Mouse (Mus musculus) MEL (cell line): ENCODE results near the gene Fnbp4.

Source experiments
- CHD2 ChIP-seq: IDR thresholded peaks from 2 replicates; pipeline ENCODE4 v1.6.1; 2011; ENCODE audit warnings: low read length, improper control_type of control experiment
- CTCF ChIP-seq, 3 experiments: IDR thresholded peaks in 2 of 3; conservative IDR thresholded peaks in 1 of 3; 2 replicates each; pipeline ENCODE4 v1.5.1; 2011 to 2012; ENCODE audit warnings: low read length in 3 of 3, low read depth in 2 of 3, mild to moderate bottlenecking in 2 of 3, improper control_type of control experiment in 1 of 3, inconsistent platforms in 1 of 3, mixed read lengths in 1 of 3, moderate library complexity in 1 of 3; ENCODE audit not compliant: control insufficient read depth in 1 of 3, insufficient read depth in 1 of 3, poor library complexity in 1 of 3, severe bottlenecking in 1 of 3
- EP300 ChIP-seq, 2 experiments: IDR thresholded peaks; 2 replicates each; pipeline ENCODE4 v1.6.1; 2011; ENCODE audit warnings: improper control_type of control experiment in 2 of 2, low read length in 2 of 2, low read depth in 1 of 2, mild to moderate bottlenecking in 1 of 2
- MYC ChIP-seq: IDR thresholded peaks from 2 replicates; pipeline ENCODE4 v1.6.1; 2011; ENCODE audit warnings: low read depth, mild to moderate bottlenecking, low read length, improper control_type of control experiment, moderate library complexity
- NELFE ChIP-seq: IDR thresholded peaks from 2 replicates; pipeline ENCODE4 v1.6.1; 2011; ENCODE audit warnings: low read depth, low read length, improper control_type of control experiment
- POLR2A ChIP-seq, 2 experiments: IDR thresholded peaks; 2 replicates each; pipeline ENCODE4 v1.6.1; 2011 to 2012; ENCODE audit warnings: low read length in 2 of 2, mild to moderate bottlenecking in 2 of 2, control low read depth in 1 of 2, improper control_type of control experiment in 1 of 2, low read depth in 1 of 2, moderate library complexity in 1 of 2; ENCODE audit not compliant: control insufficient read depth in 1 of 2, insufficient read depth in 1 of 2, poor library complexity in 1 of 2
- TCF12 ChIP-seq: IDR thresholded peaks from 2 replicates; pipeline ENCODE4 v1.6.1; 2014; ENCODE audit warnings: low read depth, mild to moderate bottlenecking, inconsistent platforms, low read length, improper control_type of control experiment, moderate library complexity

DNA sequence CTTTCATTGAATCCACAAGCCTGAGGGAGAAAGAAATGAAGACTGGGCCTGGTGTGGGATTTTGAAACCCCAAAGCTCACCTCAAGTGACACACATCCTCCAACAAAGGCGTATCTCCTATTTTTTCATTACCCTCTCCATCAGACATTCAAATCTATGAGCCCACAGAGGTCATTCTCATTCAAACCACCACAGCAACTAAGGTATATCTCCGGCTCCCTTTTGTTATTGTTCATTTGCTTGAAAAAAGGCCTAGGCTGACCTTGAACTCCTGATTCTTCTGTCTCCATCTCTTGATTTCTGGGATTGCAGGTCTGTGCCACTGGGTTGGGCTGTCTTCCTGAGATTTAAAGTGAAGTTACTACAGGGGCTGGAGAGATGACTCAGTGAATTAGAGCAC is 77.8 kb downstream of the Fnbp4 start:
- TF ChIP-seq CTCF (IDR thresholded peaks at IDR 0.05 in 2 of 3, conservative IDR thresholded peaks at IDR 0.05 in 1 of 3; ENCODE audit: control insufficient read depth in 1 of 3, insufficient read depth in 1 of 3, low read depth in 2 of 3, low read length in 3 of 3, poor library complexity in 1 of 3, severe bottlenecking in 1 of 3): no peak
- no peak for TF ChIP-seq CHD2
- no peak for TF ChIP-seq NELFE
- no peak for TF ChIP-seq TCF12
- TF ChIP-seq EP300 (IDR thresholded peaks at IDR 0.05; ENCODE audit: low read depth in 1 of 2, low read length in 2 of 2): no peak
- no peak for TF ChIP-seq POLR2A (IDR thresholded peaks at IDR 0.05; ENCODE audit: control insufficient read depth in 1 of 2, insufficient read depth in 1 of 2, low read depth in 1 of 2, low read length in 2 of 2, poor library complexity in 1 of 2)
- no peak for TF ChIP-seq MYC
